Mouse (Mus musculus) embryonic fibroblast, embryonic 13.5 days (primary cell): Measurements from ENCODE around the gene Atf5. TPM values are rescaled to one million over a fixed set of nuclear protein-coding genes. Genes with fewer than 3 reads are reported as not detected.

ENCODE experiments used
- H3K27ac ChIP-seq: 2 replicates; pipeline ENCODE4 v1.5.1; 2012; ENCODE audit warnings: low read length, control low read depth, inconsistent platforms; ENCODE audit not compliant: insufficient read depth
- H3K4me1 ChIP-seq: 2 replicates; pipeline ENCODE4 v1.6.1; 2011; ENCODE audit warnings: low read length; ENCODE audit not compliant: control insufficient read depth, insufficient read depth
- H3K4me3 ChIP-seq: 2 replicates; pipeline ENCODE4 v1.5.1; 2011; ENCODE audit warnings: mild to moderate bottlenecking, control low read depth, low read length; ENCODE audit not compliant: insufficient read depth
- CTCF ChIP-seq: IDR thresholded peaks from 2 replicates; pipeline ENCODE4 v1.5.1; 2011; ENCODE audit warnings: mild to moderate bottlenecking, control low read depth, low read length, moderate library complexity, borderline replicate concordance; ENCODE audit not compliant: insufficient read depth
- POLR2A ChIP-seq: IDR thresholded peaks from 2 replicates; pipeline ENCODE4 v1.6.1; 2011; ENCODE audit warnings: low read depth, mild to moderate bottlenecking, control low read depth, low read length, moderate library complexity
- polyA plus RNA-seq: library from polyadenylated mRNA; stranded (reverse); fragments of >200 nt; gene quantifications from 2 replicates; pipeline ENCODE4 v1.2.4, GENCODE M21; 2011; ENCODE audit warnings: low read depth; ENCODE audit not compliant: missing spikeins, insufficient read length

Atf5 gene
- polyA plus RNA-seq, 1 experiment: 471 TPM

DNA sequence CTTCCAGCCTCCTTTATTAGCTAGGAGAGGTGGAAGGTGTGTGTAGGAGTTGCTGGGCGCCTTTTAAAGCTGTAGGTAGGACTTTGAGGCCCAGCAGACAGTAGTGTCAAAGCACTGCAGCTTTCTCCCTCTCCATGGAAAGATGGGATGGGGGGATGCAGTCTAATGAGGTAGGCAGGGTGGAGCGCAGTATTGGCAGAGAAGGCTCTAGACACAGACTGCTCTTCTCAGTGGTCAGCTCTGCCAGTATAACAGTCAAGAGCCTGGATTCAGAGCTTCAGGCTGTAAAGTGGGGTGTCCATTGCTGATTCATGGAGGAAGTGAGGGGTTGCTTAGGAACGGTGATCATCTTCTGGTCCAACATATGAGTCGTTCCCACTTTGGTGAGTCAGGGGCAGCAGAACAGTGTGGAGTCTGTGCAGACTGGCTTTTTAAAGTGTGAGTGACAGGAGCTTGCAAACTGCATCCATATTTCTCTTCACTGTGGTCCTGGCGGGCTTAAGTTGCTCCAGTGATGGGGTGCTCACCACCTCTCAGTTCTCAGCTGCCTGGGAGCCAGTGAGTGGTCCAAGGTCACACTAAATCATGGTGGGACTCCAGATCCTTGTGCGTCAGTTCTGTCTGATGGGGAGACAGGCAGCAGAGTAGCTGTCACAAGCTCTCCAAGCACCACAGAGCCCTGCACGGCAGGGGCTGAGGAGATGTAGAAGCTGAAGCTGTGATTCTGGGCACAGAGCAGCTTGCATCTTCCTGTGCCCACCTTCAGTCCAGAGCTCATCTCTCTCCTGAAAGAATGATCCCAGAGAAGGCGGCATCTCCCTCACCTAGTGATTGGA is 34.5 kb upstream of the Atf5 start:
- Histone ChIP-seq H3K4me3 (peak overlapping the region; percentile 60), H3K4me1 (peaks cover 17% of the 10 kb centered on the region), H3K27ac (peak overlapping the region; percentile 92)
- no peak for TF ChIP-seq CTCF
- TF ChIP-seq POLR2A: no peak; the same call in 1 of the 2 replicates

DNA sequence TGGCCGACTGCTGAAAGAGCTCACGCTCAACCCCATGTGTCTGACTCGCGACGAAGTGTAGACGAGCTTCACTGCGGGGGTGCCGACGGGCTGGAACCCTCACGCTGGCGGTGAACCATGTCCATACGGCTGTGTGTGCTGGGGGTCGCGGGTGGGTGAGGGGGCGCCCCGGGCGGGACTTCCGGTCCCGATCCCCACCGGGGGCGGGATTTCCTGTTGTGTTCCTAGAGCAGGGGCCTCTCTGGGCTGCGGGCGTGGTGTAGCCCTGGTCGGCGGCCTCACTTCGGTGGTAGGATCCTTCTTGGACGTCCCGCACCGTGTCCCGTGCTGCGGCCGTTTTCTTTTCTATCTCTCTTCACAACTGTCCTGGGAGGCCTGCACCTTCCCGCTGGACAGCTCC is 33.7 kb upstream of the Atf5 start:
- peak overlapping the region; percentile 60 for H3K4me3 ChIP-seq
- H3K27ac ChIP-seq: peak overlapping the region; percentile 92
- TF ChIP-seq POLR2A (peak; percentile 53; the same call in 1 of the 2 replicates), CTCF (no peak)
- peaks cover 17% of the 10 kb centered on the region for H3K4me1 ChIP-seq

DNA sequence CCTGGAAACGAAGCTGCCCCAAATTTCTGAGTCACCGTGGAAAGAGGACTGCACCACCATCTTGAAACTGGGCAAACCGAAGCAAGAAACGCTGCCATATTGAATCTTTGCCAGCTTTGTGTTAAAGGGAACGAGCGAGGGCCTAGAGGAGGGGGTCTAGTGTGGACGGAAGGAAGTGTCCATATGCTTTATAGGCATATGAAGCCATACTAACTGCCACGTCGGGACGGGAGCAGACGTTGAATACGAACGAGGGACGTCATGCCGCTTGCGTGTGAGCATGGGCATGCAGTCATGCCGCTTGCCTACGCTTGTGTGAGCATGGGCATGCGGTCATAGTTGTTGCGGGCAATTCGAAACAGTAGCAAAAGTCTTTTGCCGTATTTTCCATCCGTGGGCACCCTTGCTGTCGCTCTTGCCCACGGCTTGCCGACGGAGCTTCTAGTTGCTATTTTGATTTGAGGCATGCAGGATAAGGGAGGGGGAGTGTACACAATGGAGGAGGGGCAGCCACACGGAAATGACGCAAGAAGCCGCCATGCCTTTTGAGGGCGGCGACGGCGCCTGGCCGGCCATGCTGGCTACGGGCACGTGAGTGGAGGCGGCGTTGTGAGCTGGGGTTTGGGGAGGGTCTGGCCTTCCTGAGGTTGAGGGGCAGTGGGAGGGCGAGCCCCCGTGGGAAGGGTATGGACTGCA is 33.1 kb upstream of the Atf5 start:
- peak overlapping the region; percentile 60 for H3K4me3 ChIP-seq
- peak; percentile 76 for TF ChIP-seq POLR2A
- TF ChIP-seq CTCF: no peak
- H3K4me1 ChIP-seq: peaks cover 17% of the 10 kb centered on the region
- peak overlapping the region; percentile 92 for H3K27ac ChIP-seq

DNA sequence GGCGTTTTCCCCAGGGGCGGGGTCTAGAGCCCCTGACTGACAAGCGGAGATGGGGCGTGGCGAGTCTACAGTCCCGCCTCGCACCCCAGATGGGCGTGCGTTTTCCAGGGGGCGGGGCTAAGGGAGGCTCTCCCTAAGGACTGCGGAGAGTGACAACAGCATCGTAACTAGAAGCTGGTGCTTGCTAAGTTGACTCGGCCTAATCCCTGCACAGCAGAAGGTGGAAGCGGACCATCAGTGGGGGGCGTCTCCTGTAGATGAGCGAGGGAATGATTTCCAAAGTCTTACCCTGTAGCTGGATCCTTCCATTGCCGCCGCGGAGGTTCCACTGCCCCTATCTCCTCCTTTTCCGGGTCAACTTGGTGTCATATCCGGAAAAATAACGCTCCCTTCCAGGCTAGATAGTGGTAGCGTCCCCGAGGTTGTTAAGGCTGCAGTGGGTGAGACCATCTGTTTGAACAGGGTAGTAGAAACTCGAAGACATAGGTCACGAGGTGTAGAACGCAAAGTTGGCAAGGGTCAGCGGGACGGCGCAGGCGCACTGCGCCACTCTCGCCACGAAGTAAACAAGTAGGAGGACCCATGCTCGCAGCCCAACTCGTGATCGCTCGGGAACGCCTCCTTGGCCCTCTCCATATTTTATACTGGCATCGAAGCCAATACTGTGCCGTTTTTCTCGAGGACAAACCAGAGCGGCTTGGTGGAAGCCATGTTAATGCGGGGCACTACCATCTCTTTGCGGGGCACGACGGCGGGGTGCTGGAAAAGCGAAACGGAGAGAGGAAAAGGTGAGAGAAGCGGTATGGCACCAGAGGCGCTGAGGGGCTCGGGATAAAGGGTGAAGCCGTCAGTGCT is 32.3 kb upstream of the Atf5 start, which contains the start of the genes Akt1s1 and Tbc1d17:
Akt1s1 (plus strand) TSS at position 431 of the 855 bp plus-strand sequence.
Tbc1d17 (minus strand) TSS at position 519 of the 855 bp plus-strand sequence.
- H3K27ac ChIP-seq: peak within 1 kb of the TSS; percentile 92
- peaks cover 17% of the 10 kb centered on the region for H3K4me1 ChIP-seq
- peak within 1 kb of the TSS; percentile 60 for H3K4me3 ChIP-seq
- TF ChIP-seq CTCF (no peak), POLR2A (peak; percentile 49)

DNA sequence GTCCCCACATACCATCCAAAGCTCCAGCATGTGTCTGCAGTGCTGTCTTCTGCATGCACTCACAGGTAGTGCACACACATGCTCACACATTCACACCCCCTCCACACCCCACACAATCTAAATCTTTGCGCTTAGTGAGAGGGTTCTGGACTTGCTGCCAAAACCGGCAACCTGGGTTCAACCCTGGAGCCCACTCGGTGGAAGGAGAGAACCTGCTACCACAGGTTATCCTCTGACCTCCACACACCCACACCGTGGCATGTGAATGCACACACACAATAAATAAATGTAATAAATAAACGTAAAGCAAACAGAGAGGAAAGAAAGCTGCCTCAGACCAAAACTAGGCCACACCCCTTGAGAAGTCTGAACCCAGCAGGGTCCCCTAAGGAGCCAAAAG is 31.3 kb upstream of the Atf5 start:
- Histone ChIP-seq H3K4me1 (peaks cover 13% of the 10 kb centered on the region), H3K4me3 (peak overlapping the region; percentile 60), H3K27ac (no peak overlapping the region)
- no peak for TF ChIP-seq POLR2A

DNA sequence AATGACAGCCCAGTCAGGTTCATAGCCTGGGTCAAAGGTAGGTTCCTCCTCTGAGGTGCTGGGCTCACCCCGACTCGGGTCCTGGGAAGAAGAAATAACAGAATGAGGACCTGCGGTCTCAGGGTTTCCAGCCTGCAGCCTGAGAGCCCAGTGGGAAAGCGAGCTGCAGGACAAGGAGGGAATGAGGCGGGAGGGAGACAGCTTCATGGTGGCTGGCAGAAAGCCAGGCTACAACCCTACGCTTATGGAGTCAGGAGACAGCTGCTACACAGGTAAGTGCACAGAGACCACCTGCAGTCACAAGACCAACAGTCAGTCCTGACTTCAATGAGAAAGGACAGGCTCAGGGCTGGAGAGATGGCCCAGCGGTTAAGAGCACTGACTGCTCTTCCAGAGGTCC is 30.3 kb upstream of the Atf5 start:
- Histone ChIP-seq H3K4me3 (no peak overlapping the region), H3K4me1 (peaks cover 13% of the 10 kb centered on the region), H3K27ac (no peak overlapping the region)
- TF ChIP-seq CTCF: no peak
- no peak for TF ChIP-seq POLR2A

DNA sequence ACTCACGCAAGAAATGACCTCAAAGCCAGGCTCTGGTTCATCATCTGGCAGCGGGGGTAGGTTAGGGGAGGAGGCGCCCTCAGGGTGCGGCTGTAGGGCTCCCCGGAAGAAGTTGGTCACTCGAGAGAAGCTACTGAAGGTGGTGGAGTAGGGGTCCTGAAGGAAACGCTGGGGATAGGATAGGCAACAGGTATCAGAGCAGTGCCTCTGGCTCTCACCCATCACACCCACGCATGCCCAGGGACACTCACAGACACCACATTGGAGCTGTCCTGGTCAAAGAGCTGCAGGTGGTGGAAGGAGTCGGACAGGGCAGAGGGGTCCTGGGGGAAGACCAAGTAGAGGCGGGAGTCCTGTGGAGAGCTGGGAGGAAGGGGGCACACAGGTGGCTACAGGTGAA is 28.5 kb upstream of the Atf5 start:
- Histone ChIP-seq H3K4me1 (0 out of 2 replicates have a peak, but pooled peaks cover 4% of the 10 kb centered on the region), H3K27ac (no peak overlapping the region), H3K4me3 (no peak overlapping the region)
- TF ChIP-seq CTCF: no peak
- TF ChIP-seq POLR2A: no peak

DNA sequence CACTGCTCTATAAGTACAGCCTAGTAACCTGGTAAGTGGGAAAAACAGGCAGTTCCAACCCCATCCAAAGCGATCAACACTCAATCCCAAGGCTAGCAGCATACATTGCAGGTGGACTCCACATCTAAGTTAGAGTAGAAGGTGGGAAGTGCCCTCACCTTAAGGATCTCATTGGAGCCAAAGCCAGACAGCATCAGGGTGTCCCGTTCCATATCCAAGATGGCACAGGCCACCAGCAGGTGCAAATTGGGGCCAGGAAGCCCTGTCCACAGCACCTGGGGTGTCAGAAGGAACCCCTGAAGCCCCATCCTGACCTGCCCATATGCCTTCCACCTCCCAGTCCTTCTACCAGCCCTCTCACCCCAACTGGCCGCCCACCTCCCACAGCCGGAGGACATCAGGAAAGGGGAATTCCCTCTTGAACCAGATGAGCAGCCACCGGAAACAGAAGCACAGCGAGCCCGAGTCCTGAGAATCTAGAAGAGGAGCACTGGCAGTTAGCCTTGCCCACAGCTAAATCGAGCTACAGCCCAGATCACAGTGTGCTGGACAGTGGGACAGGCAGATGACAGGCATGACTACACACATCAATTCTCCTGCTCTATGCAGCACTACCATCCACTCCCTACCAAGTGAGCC is 25.5 kb upstream of the Atf5 start:
- Histone ChIP-seq H3K27ac (no peak overlapping the region), H3K4me1 (no peaks in the 10 kb centered on the region)
- TF ChIP-seq CTCF (no peak), POLR2A (no peak)

DNA sequence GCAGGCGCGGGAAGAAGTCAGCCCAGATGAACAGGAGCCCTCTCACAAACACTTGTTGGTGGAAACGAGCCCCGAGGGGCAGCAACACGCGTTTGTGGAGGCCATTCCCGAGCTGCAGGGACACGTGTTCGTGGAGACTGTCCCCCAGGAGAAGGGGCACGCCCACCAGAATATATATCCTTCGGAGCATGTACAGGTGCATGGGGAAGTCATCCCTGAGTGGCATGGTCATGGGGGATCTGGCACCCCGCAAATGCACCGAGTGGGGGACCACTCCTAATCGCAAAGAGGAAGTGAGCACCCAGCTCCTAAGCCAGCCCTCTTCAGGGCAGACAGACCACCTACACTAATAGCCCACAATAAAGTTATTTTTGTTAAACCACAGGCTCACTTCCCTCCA is 24.0 kb upstream of the Atf5 start:
- H3K4me3 ChIP-seq: no peak overlapping the region
- H3K4me1 ChIP-seq: no peaks in the 10 kb centered on the region
- no peak for TF ChIP-seq CTCF
- H3K27ac ChIP-seq: no peak overlapping the region

More for the DNA sequence above, 25.5 kb upstream of the Atf5 start:
- H3K4me3 ChIP-seq: no peak overlapping the region
